Mouse (Mus musculus): ENCODE results near the gene Cdkn2b.

DNA sequence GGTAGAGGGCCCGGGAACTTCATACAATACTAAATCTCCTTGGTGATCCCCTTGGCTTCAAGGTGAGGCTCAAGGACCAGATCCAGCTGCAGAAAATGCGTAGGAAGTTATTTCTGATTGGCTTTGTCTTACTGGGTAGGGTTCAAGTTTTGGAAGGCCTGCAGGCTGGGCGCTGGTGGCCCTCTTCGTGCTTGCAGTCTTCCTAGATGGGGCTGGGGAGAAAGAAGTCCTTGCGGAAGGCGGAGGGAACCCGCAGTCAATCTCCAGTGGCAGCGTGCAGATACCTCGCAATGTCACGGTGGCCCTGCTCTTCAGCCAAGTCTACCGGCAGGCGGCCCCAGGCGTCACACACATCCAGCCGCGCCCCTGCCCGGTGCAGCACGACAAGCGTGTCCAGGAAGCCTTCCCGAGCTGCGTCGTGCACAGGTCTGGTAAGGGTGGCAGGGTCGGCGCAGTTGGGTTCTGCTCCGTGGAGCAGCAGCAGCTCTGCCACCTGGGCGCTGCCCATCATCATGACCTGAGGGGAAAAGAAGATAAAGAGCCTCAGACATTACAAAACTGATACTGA is 4.0 kb downstream of the Cdkn2b start:
- TF ChIP-seq CTCF (IDR thresholded peaks at IDR 0.05; ENCODE audit: low read depth, low read length) (no peak), POLR2A (IDR thresholded peaks at IDR 0.05; ENCODE audit: insufficient read depth, low read length) (no peak), EP300 (IDR thresholded peaks at IDR 0.05; ENCODE audit: insufficient read depth, low read depth, low read length) (no peak)

Data from ES-Bruce4 (cell line).